In genomic region chr15:102017918-102018463, GRCm38 (mm10) we compare ENCODE assay signal across 8 mouse cellular contexts. TPM values are rescaled to one million over a fixed set of nuclear protein-coding genes. Genes with fewer than 3 reads are reported as not detected.
DNase-seq lines count a peak whose midpoint lies in the region; ATAC-seq and TF ChIP-seq lines count a peak whose summit lies in the region.

No protein-coding gene starts in this region.

- no peak overlapping the region for H3K4me3 ChIP-seq in heart, embryonic 10.5 days
- H3K4me3 ChIP-seq in heart, embryonic 12.5 days: no peak overlapping the region

- H3K27ac ChIP-seq in heart, embryonic 10.5 days: peak overlapping the region; percentile 83
- H3K27ac ChIP-seq in heart, embryonic 12.5 days (ENCODE audit: poor library complexity, severe bottlenecking): no peak overlapping the region

- no peak for TF ChIP-seq POLR2A in brain, embryonic 14.5 days (IDR thresholded peaks at IDR 0.05; ENCODE audit: borderline replicate concordance, extremely low read depth, insufficient read depth, insufficient read length, poor library complexity, severe bottlenecking)

- H3K36me3 ChIP-seq in heart, embryonic 10.5 days: no peaks in the 10 kb centered on the region
- no peaks in the 10 kb centered on the region for H3K36me3 ChIP-seq in heart, embryonic 12.5 days

- 14% methylated on average over 7 of the region's 7 CpGs for WGBS in heart, embryonic 10.5 days
- WGBS in heart, embryonic 12.5 days: 19% methylated on average over 7 of the region's 7 CpGs

- H3K9me3 ChIP-seq in heart, embryonic 10.5 days: no peaks in the 10 kb centered on the region
- no peaks in the 10 kb centered on the region for H3K9me3 ChIP-seq in heart, embryonic 12.5 days (replicated peaks)

- no peak overlapping the region for H3K4me2 ChIP-seq in heart, embryonic 12.5 days

- DNase-seq in heart, embryonic 10.5 days (ENCODE audit: low spot score): no peak
- DNase-seq in brain, embryonic 14.5 days (ENCODE audit: low read depth): no peak
- DNase-seq in kidney, postnatal 36 days: peak; percentile 88 to 92
- DNase-seq in cerebellum, postnatal 36 days: no peak
- no peak for DNase-seq in cerebellum, postnatal 4 days (ENCODE audit: low spot score in 2 of 2)
- no peak for DNase-seq in right cerebral cortex, postnatal 10 days (ENCODE audit: low spot score in 2 of 2)

- TF ChIP-seq CTCF in brain, embryonic 14.5 days (IDR thresholded peaks at IDR 0.05; ENCODE audit: borderline replicate concordance, extremely low read depth, insufficient read depth, insufficient read length): peak; percentile 17; the same call in 1 of the 2 replicates

- no peak overlapping the region for H3K9ac ChIP-seq in heart, embryonic 12.5 days

- H3K27me3 ChIP-seq in heart, embryonic 10.5 days (ENCODE audit: insufficient read depth, poor library complexity, severe bottlenecking): no peaks in the 10 kb centered on the region
- H3K27me3 ChIP-seq in heart, embryonic 12.5 days (replicated peaks): no peaks in the 10 kb centered on the region

- peaks cover 50% of the 10 kb centered on the region for H3K4me1 ChIP-seq in heart, embryonic 10.5 days
- peaks cover 47% of the 10 kb centered on the region for H3K4me1 ChIP-seq in heart, embryonic 12.5 days (replicated peaks)

- no peak for ATAC-seq in heart, embryonic 12.5 days (ENCODE audit: insufficient number of reproducible peaks, low FRiP score)
- peak; percentile 42; the same call in 1 of the 2 replicates for ATAC-seq in monocyte, adult 5-6 weeks (replicated peaks; ENCODE audit: insufficient number of reproducible peaks, low FRiP score, low TSS enrichment, poor library complexity, severe bottlenecking)

RNA-seq across cellular contexts. Expression of gene Krt18, which starts 10.0 kb away (rescaled TPM):
- polyA plus RNA-seq in heart, embryonic 10.5 days (2016; fragmentation: Nextera tagmentation; extraction: Ambion mirVana): 78.5 and 184 TPM in 2 replicates
- 30.8 and 38.0 TPM in 2 replicates for polyA plus RNA-seq in heart, embryonic 12.5 days (2016; fragmentation: Nextera tagmentation; extraction: Ambion mirVana)
- 1.9 and 3.9 TPM in 2 replicates for polyA plus RNA-seq in brain, embryonic 14.5 days (2012; rRNA removed)
- 1.1 to 4.4 TPM (median 3.5 TPM) in 3 replicates for total RNA-seq in monocyte, adult 5-6 weeks (2017)

RNA-seq across cellular contexts. Expression of gene Krt8, which starts 13.7 kb away (rescaled TPM):
- 83.2 and 193 TPM in 2 replicates for polyA plus RNA-seq in heart, embryonic 10.5 days (2016; fragmentation: Nextera tagmentation; extraction: Ambion mirVana)
- polyA plus RNA-seq in heart, embryonic 12.5 days (2016; fragmentation: Nextera tagmentation; extraction: Ambion mirVana): 20.1 and 27.2 TPM in 2 replicates
- 2.0 and 3.7 TPM in 2 replicates for polyA plus RNA-seq in brain, embryonic 14.5 days (2012; rRNA removed)
- total RNA-seq in monocyte, adult 5-6 weeks (2017): 0.19 to 0.68 TPM in 2 of 3 replicates, not detected in the other

RNA-seq across cellular contexts. Expression of gene Eif4b, which starts 55.6 kb away (rescaled TPM):
- 85.5 and 99.6 TPM in 2 replicates for polyA plus RNA-seq in heart, embryonic 10.5 days (2016; fragmentation: Nextera tagmentation; extraction: Ambion mirVana)
- 79.9 and 80.2 TPM in 2 replicates for polyA plus RNA-seq in heart, embryonic 12.5 days (2016; fragmentation: Nextera tagmentation; extraction: Ambion mirVana)
- polyA plus RNA-seq in brain, embryonic 14.5 days (2012; rRNA removed): 123 and 173 TPM in 2 replicates
- total RNA-seq in monocyte, adult 5-6 weeks (2017): 248 to 278 TPM (median 251 TPM) in 3 replicates

Comparison
In these comparisons a context has a peak if more than half of its experiments do, and no peak if none do; other contexts are left out.
1. DNase-seq: peak in kidney, postnatal 36 days (2 of 2); none in heart, embryonic 10.5 days (single experiment), brain, embryonic 14.5 days (single experiment), cerebellum, postnatal 36 days (0 of 2), cerebellum, postnatal 4 days (0 of 2) and right cerebral cortex, postnatal 10 days (0 of 2).